Mouse (Mus musculus) hindbrain, embryonic 12.5 days (tissue): ENCODE results near the gene Naaladl2. TPM values are rescaled to one million over a fixed set of nuclear protein-coding genes. Genes with fewer than 3 reads are reported as not detected.
A peak's percentile ranks its signal among the peaks of the same experiment; 100 is the strongest.
"Not testable (repeated sequence)": the region's sequence is repeated elsewhere in the genome, so short reads cannot be mapped to it uniquely, and the experiment has no call there.

Source experiments
- ATAC-seq: fragments of 200-750 bp; cut with Nextera tagmentation; 2 replicates; pipeline ENCODE4 v1.8.0; 2017; ENCODE audit warnings: moderate TSS enrichment; ENCODE audit not compliant: low FRiP score
- H3K27ac ChIP-seq: fragments of 300-500 bp; sonication (generic); 2 replicates; pipeline ENCODE4 v1.5.1; 2016; ENCODE audit warnings: mild to moderate bottlenecking
- H3K27me3 ChIP-seq: fragments of 300-500 bp; sonication (generic); 2 replicates; pipeline ENCODE4 v1.6.1; 2016; ENCODE audit warnings: mild to moderate bottlenecking
- H3K36me3 ChIP-seq: fragments of 300-500 bp; sonication (generic); 2 replicates; pipeline ENCODE4 v1.6.1; 2016; ENCODE audit warnings: mild to moderate bottlenecking
- H3K4me1 ChIP-seq: fragments of 300-500 bp; sonication (generic); 2 replicates; pipeline ENCODE4 v1.6.1; 2016
- H3K4me2 ChIP-seq: fragments of 300-500 bp; sonication (generic); replicated peaks from 2 replicates; pipeline ENCODE4 v1.6.1; 2016; ENCODE audit warnings: mild to moderate bottlenecking
- H3K4me3 ChIP-seq: fragments of 300-500 bp; sonication (generic); 2 replicates; pipeline ENCODE4 v1.5.1; 2016; ENCODE audit warnings: mild to moderate bottlenecking
- H3K9ac ChIP-seq: fragments of 300-500 bp; sonication (generic); 2 replicates; pipeline ENCODE4 v1.6.1; 2016; ENCODE audit warnings: mild to moderate bottlenecking, moderate library complexity
- H3K9me3 ChIP-seq: fragments of 300-500 bp; sonication (generic); replicated peaks from 2 replicates; pipeline ENCODE4 v1.6.1; 2016; ENCODE audit warnings: mild to moderate bottlenecking
- WGBS: fragments of 180-500 bp; shearing (Covaris S2); methylation state at CpG from one replicate; pipeline ENCODE4 v1.1.7; 2016; 5-methylcytosine and 5-hydroxymethylcytosine counted together
- polyA plus RNA-seq: library from polyadenylated mRNA; unstranded; fragments of >200 nt; fragmentation: Nextera tagmentation; extraction: Ambion mirVana; gene quantifications from 2 replicates; pipeline ENCODE4 v1.2.1, GENCODE M21; 2016

The Naaladl2 gene
- polyA plus RNA-seq, 1 experiment from 2014 or later: 0.63 TPM

DNA sequence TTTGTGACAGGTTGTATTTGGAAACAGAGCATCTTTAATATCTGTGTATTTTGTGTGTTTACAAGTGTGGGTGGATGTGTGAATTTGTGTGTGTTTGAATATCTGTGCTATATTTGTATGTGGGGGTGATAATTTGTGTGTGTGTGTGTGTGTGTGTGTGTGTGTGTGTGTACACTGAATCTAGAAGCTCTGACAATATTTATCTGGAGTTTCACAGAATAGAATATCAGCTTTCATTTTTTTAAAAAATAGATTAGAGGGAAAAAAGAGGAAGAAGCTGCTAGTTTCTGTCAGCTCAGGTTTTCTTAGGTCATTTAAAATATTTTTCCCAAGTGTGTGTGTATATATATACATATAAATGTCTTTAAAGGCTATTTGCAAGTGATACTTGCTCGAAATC, 68.3 kb downstream of the Naaladl2 start:
- Histone ChIP-seq H3K27ac (no peak overlapping the region), H3K4me3 (no peak overlapping the region), H3K27me3 (no peaks in the 10 kb centered on the region), H3K9ac (no peak overlapping the region), H3K4me2 (no peak overlapping the region), H3K4me1 (peaks cover 2% of the 10 kb centered on the region; the same call in 1 of the 2 replicates), H3K9me3 (no peaks in the 10 kb centered on the region), H3K36me3 (no peaks in the 10 kb centered on the region)
- 81% methylated on average over 1 of the region's 1 CpGs for WGBS
- ATAC-seq: no peak

DNA sequence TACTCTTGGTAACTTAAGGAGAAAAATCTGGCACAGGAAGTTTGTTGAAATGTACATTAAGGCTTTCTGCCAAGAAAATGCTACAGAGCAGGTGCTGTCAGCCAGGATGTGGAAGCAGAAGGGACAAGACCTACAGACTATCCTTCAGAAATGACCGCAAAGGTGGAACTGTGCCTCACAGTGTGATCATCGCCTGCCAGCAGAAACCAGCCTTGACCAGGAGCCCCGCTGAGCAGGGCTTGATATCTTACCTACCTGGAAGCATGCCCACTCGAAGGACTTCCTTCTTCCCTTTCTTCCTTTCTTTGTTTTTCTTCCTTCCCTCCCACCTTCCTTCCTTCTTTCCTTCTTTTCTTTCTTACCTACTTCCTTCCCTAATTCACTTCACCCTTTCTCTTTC, 69.8 kb downstream of the Naaladl2 start:
- Histone ChIP-seq H3K27ac (no peak overlapping the region), H3K36me3 (no peaks in the 10 kb centered on the region), H3K9me3 (no peaks in the 10 kb centered on the region), H3K27me3 (no peaks in the 10 kb centered on the region), H3K4me1 (peaks cover 2% of the 10 kb centered on the region; the same call in 1 of the 2 replicates), H3K4me3 (no peak overlapping the region), H3K4me2 (no peak overlapping the region), H3K9ac (no peak overlapping the region)
- 70% methylated on average over 4 of the region's 4 CpGs for WGBS
- no peak for ATAC-seq

DNA sequence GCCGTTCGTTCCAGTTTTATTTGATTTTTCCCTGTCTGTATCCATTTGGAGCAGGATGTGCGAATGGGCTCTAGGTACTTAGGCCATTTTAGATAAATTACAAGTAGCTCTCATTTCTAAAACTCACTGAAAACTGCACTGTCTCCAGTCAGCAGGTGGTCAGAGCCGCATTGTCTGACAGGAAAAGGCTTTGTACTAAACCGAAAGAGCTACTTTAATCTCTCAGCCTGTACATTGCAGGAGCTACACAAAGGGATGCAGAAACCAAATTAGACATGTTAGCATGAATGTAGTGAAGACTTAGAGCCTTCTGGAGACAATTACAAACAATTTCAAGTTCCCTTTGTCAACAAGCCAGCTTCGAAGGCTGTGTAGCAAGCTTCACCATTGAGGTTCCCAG, 70.2 kb downstream of the Naaladl2 start:
- Histone ChIP-seq H3K4me2 (no peak overlapping the region), H3K36me3 (no peaks in the 10 kb centered on the region), H3K27ac (no peak overlapping the region), H3K27me3 (no peaks in the 10 kb centered on the region), H3K9ac (no peak overlapping the region), H3K9me3 (no peaks in the 10 kb centered on the region), H3K4me3 (no peak overlapping the region), H3K4me1 (peaks cover 2% of the 10 kb centered on the region; the same call in 1 of the 2 replicates)
- no peak for ATAC-seq
- WGBS: 54% methylated on average over 6 of the region's 6 CpGs

DNA sequence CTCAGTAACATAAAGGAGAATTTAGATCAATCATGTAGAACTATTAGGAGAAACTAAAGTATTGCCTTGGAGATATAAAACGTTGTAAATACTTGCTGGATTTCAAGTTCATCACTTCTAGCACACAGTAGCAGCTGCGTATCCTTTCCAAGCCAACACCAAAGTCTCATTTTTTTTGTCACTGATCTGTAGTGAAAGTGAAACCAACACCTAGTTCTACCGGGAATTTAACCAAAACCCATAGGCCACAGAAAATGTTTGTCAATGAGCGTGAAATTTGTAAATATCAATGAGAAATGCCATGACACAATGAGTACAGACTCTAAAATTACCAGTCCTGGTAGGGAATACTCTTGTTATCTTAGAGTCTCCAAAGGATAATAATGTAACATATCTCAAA, 80.8 kb downstream of the Naaladl2 start:
- Histone ChIP-seq H3K27ac (no peak overlapping the region), H3K9ac (no peak overlapping the region), H3K4me1 (no peaks in the 10 kb centered on the region), H3K4me3 (no peak overlapping the region), H3K9me3 (no peaks in the 10 kb centered on the region), H3K36me3 (no peaks in the 10 kb centered on the region), H3K4me2 (no peak overlapping the region), H3K27me3 (no peaks in the 10 kb centered on the region)
- no peak for ATAC-seq
- WGBS: 85% methylated on average over 4 of the region's 4 CpGs

DNA sequence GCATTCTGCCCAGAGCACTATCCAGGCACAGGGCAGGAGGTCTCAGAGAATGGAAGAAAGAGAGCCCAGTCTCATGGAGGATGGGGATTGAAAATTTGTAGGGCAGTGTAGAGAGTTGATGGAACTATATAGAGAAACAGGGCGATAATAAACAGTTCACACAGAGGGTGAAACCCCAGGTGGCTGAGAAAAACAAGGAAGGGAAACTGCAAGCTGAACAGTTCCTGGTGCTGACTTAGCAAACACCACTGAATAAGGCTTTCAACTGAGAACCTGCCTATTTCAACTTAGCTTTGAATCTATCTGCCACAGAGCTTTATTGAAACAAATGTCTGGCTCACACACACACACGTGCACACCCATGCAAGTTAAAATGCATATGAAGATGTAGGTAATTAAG, 91.1 kb downstream of the Naaladl2 start:
- H3K4me3 ChIP-seq: no peak overlapping the region
- no peaks in the 10 kb centered on the region for H3K9me3 ChIP-seq
- 22% methylated on average over 2 of the region's 2 CpGs for WGBS
- no peak for ATAC-seq
- no peaks in the 10 kb centered on the region for H3K36me3 ChIP-seq
- no peak overlapping the region for H3K27ac ChIP-seq
- H3K27me3 ChIP-seq: no peaks in the 10 kb centered on the region
- H3K4me1 ChIP-seq: no peaks in the 10 kb centered on the region
- H3K9ac ChIP-seq: no peak overlapping the region
- no peak overlapping the region for H3K4me2 ChIP-seq

DNA sequence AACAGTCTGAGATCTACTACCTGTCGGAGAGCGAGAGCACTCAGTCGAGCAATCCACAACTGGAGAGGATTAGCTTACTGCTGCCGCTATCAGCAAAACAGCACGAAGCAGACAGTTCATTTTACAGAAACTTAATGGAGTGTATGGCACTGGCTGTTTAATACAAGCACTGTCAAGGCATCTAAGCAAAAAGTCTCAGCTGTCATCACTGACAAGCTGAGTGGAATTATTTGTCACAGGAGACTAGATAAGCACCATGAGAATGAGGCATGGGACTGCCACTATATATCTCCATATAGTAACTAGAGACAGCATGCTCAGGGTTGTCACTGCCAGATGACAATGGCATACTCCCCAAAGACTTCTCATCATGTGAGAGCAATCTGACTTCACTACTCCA, 124.1 kb downstream of the Naaladl2 start:
- ATAC-seq: peak; percentile 67
- H3K4me3 ChIP-seq: no peak overlapping the region
- H3K27ac ChIP-seq: no peak overlapping the region
- H3K36me3 ChIP-seq: no peaks in the 10 kb centered on the region
- H3K4me1 ChIP-seq: no peaks in the 10 kb centered on the region
- H3K27me3 ChIP-seq: no peaks in the 10 kb centered on the region
- H3K9ac ChIP-seq: no peak overlapping the region
- WGBS: 72% methylated on average over 5 of the region's 5 CpGs
- no peaks in the 10 kb centered on the region for H3K9me3 ChIP-seq
- H3K4me2 ChIP-seq: no peak overlapping the region

DNA sequence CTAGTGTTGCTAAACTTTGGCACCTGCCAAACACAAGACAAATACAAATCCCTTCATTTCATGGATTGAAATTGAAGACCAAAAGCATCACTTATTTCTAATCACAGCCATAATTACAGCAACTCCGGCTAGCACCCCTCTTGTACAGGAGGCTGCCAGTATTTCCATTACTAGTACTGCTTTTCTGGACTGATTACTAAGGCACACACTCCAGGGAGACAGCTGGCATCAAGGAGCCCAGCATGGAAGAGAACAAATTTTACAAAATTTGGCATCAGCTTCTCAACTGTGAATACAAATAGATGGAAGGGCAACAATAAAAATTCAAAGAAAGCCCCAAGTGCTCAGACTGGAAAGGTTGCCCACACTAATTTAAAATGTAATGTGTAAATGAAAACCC, 133.3 kb downstream of the Naaladl2 start:
- no peak overlapping the region for H3K9ac ChIP-seq
- no peaks in the 10 kb centered on the region for H3K9me3 ChIP-seq
- H3K4me3 ChIP-seq: no peak overlapping the region
- no peak overlapping the region for H3K27ac ChIP-seq
- no peak for ATAC-seq
- WGBS: 89% methylated on average over 1 of the region's 1 CpGs
- no peaks in the 10 kb centered on the region for H3K27me3 ChIP-seq
- no peaks in the 10 kb centered on the region for H3K36me3 ChIP-seq
- no peaks in the 10 kb centered on the region for H3K4me1 ChIP-seq
- H3K4me2 ChIP-seq: no peak overlapping the region

DNA sequence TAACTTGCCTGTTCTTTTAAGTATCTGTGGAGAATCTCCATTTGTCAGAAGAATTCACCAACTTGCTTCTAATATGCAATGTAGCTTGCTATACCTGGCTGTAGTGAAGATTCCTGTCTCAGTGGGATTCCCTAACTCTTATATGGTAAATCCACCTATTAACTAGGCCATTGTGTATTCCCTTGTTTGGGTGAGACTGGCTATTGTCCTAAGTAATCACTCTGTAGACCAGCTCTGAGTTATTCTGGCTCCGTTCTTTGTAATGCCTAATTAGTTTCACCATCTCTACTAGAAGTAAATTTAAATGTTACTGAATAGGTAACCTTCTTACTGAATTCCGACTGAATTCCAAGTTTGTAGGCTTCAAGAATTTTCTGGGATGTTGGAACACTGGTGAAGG, 137.3 kb downstream of the Naaladl2 start:
- not testable (repeated sequence) for H3K27me3 ChIP-seq, H3K36me3 ChIP-seq, H3K9me3 ChIP-seq, H3K4me1 ChIP-seq, H3K4me2 ChIP-seq, ATAC-seq, H3K27ac ChIP-seq, H3K4me3 ChIP-seq, H3K9ac ChIP-seq
- WGBS: 51% methylated on average over 2 of the region's 2 CpGs

DNA sequence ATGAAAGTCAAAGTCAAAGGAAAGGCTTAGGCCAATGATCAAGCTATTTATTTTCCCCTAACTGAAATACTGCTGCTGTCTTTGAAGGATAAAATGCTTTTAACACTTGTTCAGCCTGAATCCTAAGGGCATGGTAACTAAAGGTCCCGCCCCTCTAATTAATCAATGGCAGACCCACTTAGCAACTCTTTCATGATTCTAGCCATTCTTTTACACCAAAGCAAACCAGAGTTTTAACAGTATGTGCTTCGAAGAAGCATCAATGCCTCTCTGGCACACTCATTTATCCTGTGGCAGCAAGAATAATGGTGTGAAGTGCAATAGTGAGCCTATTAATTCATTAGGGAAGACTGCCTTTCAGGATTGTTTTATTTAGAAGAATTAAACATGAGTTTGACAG, 151.5 kb downstream of the Naaladl2 start:
- Histone ChIP-seq H3K4me1 (0 out of 2 replicates have a peak, but pooled peaks cover 2% of the 10 kb centered on the region), H3K4me3 (no peak overlapping the region), H3K4me2 (no peak overlapping the region), H3K9me3 (no peaks in the 10 kb centered on the region), H3K27me3 (no peaks in the 10 kb centered on the region), H3K9ac (no peak overlapping the region), H3K27ac (no peak overlapping the region), H3K36me3 (no peaks in the 10 kb centered on the region)
- ATAC-seq: peak; percentile 56
- 34% methylated on average over 2 of the region's 2 CpGs for WGBS

DNA sequence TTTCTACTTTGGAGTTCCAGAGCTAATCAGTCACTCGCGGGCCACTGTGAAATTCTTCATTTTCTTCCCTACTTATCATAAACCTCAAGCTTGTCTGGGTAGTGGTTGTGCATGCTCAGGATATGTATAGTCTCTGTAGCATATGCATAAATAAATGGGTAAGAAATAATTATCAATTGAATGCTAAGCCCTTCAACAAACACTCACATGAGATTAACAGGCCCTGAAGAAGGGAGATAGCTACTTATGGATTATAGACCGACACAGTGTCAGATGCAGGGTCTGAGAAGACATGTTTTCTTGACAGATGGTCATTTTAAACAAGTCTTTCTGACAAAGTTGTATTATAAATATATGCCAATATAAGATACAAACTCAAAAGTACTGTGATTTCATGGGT, 152.0 kb downstream of the Naaladl2 start:
- Histone ChIP-seq H3K4me3 (no peak overlapping the region), H3K4me1 (0 out of 2 replicates have a peak, but pooled peaks cover 2% of the 10 kb centered on the region), H3K27me3 (no peaks in the 10 kb centered on the region), H3K36me3 (no peaks in the 10 kb centered on the region), H3K9me3 (no peaks in the 10 kb centered on the region), H3K4me2 (no peak overlapping the region), H3K27ac (no peak overlapping the region), H3K9ac (no peak overlapping the region)
- no peak for ATAC-seq
- 71% methylated on average over 3 of the region's 3 CpGs for WGBS

DNA sequence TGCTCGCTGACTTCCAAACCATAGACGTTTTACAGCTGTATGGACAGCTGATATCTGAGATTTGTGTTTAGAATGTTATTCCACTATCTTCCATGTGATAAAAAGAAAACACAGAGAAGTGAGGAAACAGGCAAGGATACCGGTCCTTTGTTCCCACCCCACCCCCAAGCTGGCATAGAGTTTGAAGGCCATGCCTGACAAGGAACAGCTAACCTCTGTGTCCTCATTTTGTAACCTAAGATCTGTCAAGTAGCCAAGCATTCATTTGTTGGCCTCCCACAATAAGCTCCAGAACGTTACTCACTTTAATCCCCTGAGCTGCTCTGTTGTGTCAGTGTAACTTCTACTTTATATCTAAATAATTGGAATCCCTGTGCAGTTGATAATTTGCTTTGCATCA, 161.9 kb downstream of the Naaladl2 start:
- Histone ChIP-seq H3K4me1 (no peaks in the 10 kb centered on the region), H3K27ac (no peak overlapping the region), H3K9ac (no peak overlapping the region), H3K4me3 (no peak overlapping the region), H3K4me2 (no peak overlapping the region), H3K36me3 (no peaks in the 10 kb centered on the region), H3K27me3 (no peaks in the 10 kb centered on the region), H3K9me3 (no peaks in the 10 kb centered on the region)
- WGBS: 64% methylated on average over 4 of the region's 4 CpGs
- ATAC-seq: no peak

DNA sequence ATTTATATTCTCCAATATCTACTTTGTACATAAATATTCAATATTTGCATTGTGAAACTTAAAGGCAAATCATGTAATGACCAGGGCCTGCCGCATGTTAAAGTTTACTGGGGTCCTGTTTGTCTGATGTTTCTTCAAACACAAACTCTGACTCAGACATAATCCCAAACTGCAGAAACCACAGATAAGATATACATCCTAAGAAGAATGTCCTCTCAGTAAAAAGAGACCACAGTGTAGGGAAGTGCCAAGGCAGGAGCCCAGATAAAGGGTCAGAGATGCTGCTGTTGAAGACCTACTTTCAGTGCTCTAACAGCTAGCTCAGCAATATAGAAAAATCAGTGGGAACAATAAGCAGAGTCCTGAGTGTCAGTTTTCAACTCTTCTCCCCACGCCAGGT, 201.9 kb downstream of the Naaladl2 start:
- Histone ChIP-seq H3K4me2 (no peak overlapping the region), H3K27me3 (no peaks in the 10 kb centered on the region), H3K27ac (no peak overlapping the region), H3K36me3 (no peaks in the 10 kb centered on the region), H3K4me1 (no peaks in the 10 kb centered on the region), H3K4me3 (no peak overlapping the region), H3K9ac (no peak overlapping the region), H3K9me3 (no peaks in the 10 kb centered on the region)
- 83% methylated on average over 2 of the region's 2 CpGs for WGBS
- no peak for ATAC-seq

DNA sequence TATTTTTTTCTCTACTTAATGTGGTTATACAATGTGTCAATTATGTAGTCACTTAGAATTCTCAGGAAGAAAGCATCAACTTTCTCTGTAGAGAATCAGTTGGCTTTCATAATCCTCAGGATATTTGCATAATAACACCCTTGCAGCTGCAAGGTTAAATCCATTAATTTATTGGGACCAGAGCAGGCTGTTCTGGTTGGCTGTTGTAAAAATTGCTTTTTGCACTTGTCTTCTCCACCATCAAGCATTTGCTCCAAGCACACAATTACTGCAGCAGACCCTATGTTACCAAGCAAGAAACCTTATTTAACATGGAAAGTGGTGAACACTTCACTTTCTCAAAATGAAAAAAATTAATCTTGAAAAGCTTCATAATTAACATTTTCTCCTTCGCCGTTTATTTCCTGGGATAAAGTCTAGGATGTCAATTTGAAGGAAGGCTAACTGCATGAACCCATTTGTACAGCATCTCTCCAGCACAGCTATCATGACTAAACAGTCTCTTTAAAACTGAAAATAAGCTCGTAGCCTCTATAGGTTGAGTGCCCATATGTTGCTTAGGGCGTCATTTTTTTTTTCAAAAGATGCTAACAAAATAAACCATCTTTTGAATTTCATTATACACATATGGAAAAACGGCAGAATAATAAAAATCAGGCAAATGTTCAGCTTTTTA, 205.4 kb downstream of the Naaladl2 start:
- peak; percentile 32; the same call in 1 of the 2 replicates for ATAC-seq
- Histone ChIP-seq H3K9me3 (no peaks in the 10 kb centered on the region), H3K27ac (no peak overlapping the region), H3K27me3 (no peaks in the 10 kb centered on the region), H3K4me2 (no peak overlapping the region), H3K4me3 (no peak overlapping the region), H3K4me1 (no peaks in the 10 kb centered on the region), H3K9ac (no peak overlapping the region), H3K36me3 (no peaks in the 10 kb centered on the region)
- 86% methylated on average over 5 of the region's 5 CpGs for WGBS
